Mouse (Mus musculus): ENCODE measurements around the gene Arih2. TPM values are rescaled to one million over a fixed set of nuclear protein-coding genes. Genes with fewer than 3 reads are reported as not detected.

Gene Arih2
- polyA plus RNA-seq, 1 experiment from 2014 or later, result 45.3 TPM

DNA sequence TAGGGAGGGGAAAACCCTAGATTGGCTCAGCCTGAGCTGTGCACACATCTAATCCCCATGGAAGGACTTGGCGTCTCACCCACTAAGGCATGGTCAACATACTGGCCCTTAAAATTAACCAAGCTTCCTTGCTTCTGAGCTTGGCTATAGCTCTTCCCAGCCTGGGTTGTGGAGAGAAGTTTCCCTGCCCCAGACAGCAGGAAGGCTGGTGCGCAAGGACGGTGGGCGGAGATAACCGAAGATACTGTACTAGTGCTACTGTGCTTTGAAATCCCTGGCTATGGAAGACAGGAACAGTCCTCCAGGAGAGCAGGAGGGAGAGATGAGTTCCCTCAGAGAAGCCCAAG is 69.9 kb downstream of the Arih2 start:
- ATAC-seq (ENCODE audit: low FRiP score, low TSS enrichment), result no peak
- peaks cover 46% of the 10 kb centered on the region for H3K4me1 ChIP-seq (ENCODE audit: control insufficient read depth, insufficient read depth, low read length)
- DNase-seq, result no peak
- H3K9me3 ChIP-seq (ENCODE audit: control insufficient read depth, low read length), result no peaks in the 10 kb centered on the region
- no peaks in the 10 kb centered on the region for H3K27me3 ChIP-seq (ENCODE audit: control insufficient read depth, insufficient read depth, low read length)
- H3K4me3 ChIP-seq (replicated peaks; ENCODE audit: low read depth, low read length), result peak overlapping the region; percentile 77
- peak overlapping the region; percentile 98 for H3K27ac ChIP-seq (replicated peaks; ENCODE audit: low read depth, low read length)
- peaks cover 39% of the 10 kb centered on the region for H3K36me3 ChIP-seq (ENCODE audit: control insufficient read depth, insufficient read depth, low read length)
- WGBS, result 66% methylated on average over 5 of the region's 5 CpGs
- peak overlapping the region; percentile 91 for H3K4me2 ChIP-seq (ENCODE audit: low read length)
- H3K9ac ChIP-seq (replicated peaks; ENCODE audit: low read length), result peak overlapping the region; percentile 94

DNA sequence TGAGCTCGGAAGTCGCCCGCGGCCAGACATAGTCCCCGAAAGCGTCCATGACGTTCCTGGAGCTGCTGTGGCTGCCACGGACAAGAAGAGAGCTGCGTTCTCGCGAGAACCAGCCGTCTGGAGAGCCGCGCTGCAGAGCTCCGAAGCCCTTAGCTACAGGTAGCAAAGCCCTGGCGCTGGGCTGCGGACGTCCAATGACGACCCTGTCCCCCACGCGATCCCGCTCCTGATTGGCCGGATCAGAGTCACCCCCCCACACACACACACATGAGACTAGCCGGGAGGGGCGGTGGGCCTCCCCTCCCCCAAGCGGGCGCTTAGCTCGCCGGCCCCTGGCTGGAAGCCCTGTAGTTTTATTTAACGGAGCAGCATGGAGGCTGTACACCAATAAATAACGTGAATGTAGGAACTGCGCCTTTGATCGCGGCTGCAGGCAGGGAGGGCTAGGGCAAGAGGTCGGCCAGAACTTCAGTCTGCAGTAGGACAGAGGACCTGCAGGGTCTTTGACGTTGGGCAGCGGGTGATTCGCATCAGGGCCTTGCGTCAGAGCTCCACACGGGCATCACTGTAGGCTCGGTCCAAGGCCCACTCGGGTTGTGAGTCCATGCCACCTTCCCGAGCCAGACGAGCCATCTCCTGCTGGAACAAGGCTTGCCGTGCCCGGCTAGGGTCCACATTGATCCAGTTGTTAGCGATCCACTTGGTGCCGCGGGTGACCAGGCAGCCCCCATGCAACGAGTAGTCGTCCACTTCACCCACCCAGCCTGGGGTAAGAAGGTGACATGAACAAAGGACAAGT is 70.4 kb downstream of the Arih2 start, which contains the start of gene Wdr6:
Gene Wdr6 (minus strand): TSS at position 195 of the 799 bp plus-strand sequence.
- DNase-seq (peak; percentile 98), ATAC-seq (ENCODE audit: low FRiP score, low TSS enrichment) (peak; percentile 97)
- Histone ChIP-seq H3K27ac (replicated peaks; ENCODE audit: low read depth, low read length) (peak within 1 kb of the TSS; percentile 98), H3K4me3 (replicated peaks; ENCODE audit: low read depth, low read length) (peak within 1 kb of the TSS; percentile 77), H3K4me1 (ENCODE audit: control insufficient read depth, insufficient read depth, low read length) (peaks cover 51% of the 10 kb centered on the region), H3K27me3 (ENCODE audit: control insufficient read depth, insufficient read depth, low read length) (no peaks in the 10 kb centered on the region), H3K9me3 (ENCODE audit: control insufficient read depth, low read length) (no peaks in the 10 kb centered on the region), H3K4me2 (ENCODE audit: low read length) (peak within 1 kb of the TSS; percentile 91), H3K36me3 (ENCODE audit: control insufficient read depth, insufficient read depth, low read length) (peaks cover 44% of the 10 kb centered on the region), H3K9ac (replicated peaks; ENCODE audit: low read length) (peak within 1 kb of the TSS; percentile 94)
- WGBS, result 4% methylated on average over 51 of the region's 51 CpGs

DNA sequence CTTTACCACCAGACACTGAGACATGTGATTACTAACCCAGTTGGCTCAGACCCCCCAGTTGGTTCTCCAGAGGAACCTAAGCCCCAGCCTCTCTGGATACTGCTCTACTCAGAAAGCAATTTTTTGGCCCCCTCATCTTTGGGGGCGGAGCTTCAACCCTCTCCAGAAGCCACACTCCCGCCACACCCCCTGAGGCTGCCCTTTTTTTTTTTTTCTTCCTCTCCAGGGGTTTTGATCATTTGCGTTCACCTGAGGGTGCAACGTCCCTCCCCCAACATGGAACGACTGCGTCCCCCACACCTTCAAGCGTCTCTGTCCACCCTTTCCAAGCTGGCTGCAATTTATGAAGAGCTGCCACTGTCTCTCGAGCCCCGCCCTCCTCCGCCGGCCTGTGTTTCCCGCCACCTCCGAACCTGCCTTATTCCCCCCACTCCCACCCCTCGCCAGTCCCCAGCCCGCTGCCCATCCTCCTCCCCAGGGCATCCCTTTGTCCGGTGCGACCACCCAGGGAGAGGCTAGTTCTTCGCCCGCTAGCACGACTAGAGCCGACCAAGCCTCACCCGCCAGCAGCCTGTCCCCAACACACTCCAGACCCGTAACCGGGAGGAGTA is 71.1 kb downstream of the Arih2 start:
- peak overlapping the region; percentile 91 for H3K4me2 ChIP-seq (ENCODE audit: low read length)
- ATAC-seq (ENCODE audit: low FRiP score, low TSS enrichment) (no peak; the same call in 1 of the 2 replicates), DNase-seq (peak; percentile 64)
- H3K4me1 ChIP-seq (ENCODE audit: control insufficient read depth, insufficient read depth, low read length), result peaks cover 51% of the 10 kb centered on the region
- H3K9me3 ChIP-seq (ENCODE audit: control insufficient read depth, low read length), result no peaks in the 10 kb centered on the region
- H3K4me3 ChIP-seq (replicated peaks; ENCODE audit: low read depth, low read length), result peak overlapping the region; percentile 77
- H3K9ac ChIP-seq (replicated peaks; ENCODE audit: low read length), result peak overlapping the region; percentile 94
- peaks cover 51% of the 10 kb centered on the region for H3K36me3 ChIP-seq (ENCODE audit: control insufficient read depth, insufficient read depth, low read length)
- peak overlapping the region; percentile 98 for H3K27ac ChIP-seq (replicated peaks; ENCODE audit: low read depth, low read length)
- no peaks in the 10 kb centered on the region for H3K27me3 ChIP-seq (ENCODE audit: control insufficient read depth, insufficient read depth, low read length)
- under 1% methylated on average over 24 of the region's 24 CpGs for WGBS

DNA sequence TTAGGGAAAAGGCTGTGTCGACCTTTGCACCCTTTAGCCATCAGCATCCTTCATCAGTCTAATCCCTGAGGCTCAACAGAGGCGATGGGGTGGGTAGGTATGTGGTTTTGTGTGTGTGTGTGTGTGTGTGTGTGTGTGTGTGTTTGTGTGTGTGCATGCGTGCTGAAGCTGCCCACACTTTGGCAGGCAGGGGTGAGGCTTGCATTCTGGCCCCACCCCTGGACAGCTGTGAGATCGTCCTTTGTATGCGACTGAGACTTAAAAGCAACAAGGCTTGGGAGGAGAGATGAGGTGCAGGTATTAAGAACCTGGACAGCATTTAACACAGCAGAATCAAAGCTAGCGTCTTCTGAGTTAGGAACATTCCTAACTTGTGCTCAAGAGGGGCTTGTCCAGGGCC is 72.2 kb downstream of the Arih2 start:
- Histone ChIP-seq H3K36me3 (ENCODE audit: control insufficient read depth, insufficient read depth, low read length) (peaks cover 51% of the 10 kb centered on the region), H3K9ac (replicated peaks; ENCODE audit: low read length) (peak overlapping the region; percentile 94), H3K27me3 (ENCODE audit: control insufficient read depth, insufficient read depth, low read length) (no peaks in the 10 kb centered on the region), H3K4me1 (ENCODE audit: control insufficient read depth, insufficient read depth, low read length) (peaks cover 51% of the 10 kb centered on the region), H3K27ac (replicated peaks; ENCODE audit: low read depth, low read length) (0 out of 2 replicates have a peak overlapping the region, but pooled peaks have one; percentile 98), H3K4me3 (replicated peaks; ENCODE audit: low read depth, low read length) (peak overlapping the region; percentile 77), H3K9me3 (ENCODE audit: control insufficient read depth, low read length) (no peaks in the 10 kb centered on the region), H3K4me2 (ENCODE audit: low read length) (peak overlapping the region; percentile 91)
- DNase-seq (no peak), ATAC-seq (ENCODE audit: low FRiP score, low TSS enrichment) (no peak)
- WGBS, result 42% methylated on average over 6 of the region's 6 CpGs

DNA sequence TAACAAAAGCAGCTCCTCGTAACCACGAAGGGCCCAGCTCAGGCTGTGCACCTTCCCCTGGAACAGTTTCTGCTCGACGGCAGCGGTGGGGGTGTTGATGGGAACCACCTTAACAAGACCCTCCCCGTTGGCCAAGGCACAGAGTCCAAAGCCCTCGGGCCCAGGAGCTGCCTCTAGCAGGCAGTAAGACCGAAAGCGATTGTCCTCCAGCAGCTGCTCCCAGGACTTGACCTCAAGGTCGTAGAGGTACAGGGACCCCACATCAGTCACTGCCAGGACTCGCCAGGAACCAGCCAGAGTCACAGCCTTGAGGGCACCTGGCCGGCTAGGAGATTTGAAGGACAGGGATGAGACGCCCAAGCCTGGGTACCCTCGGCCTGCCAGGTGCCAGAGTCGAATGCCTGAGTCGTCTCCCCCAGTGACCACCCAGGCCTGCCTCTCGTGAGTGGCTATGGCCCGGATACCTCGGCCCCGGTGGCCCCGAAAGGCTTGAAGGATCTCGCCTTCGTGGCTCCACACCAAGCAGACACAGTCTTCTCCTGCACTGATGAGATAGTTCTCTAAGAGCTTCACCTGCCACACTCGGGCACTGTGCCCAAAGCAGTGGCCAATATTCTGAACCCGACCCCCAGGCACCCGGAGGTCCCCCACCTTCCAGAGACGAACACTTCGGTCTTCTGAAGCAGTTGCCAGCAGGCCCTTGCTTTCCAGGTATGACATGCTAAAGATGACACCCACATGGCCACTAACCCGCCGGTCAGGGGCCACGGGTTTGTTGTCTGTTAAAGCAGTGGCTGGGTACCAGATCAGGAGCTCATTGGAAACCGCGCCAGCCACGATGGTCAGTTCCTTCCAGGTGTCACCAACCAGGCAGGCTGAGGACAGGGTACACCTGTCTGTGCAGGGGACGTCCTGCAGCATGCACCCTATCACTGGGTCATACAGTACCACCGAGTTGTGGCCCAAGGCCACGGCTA is 73.6 kb downstream of the Arih2 start:
- DNase-seq, result no peak
- 91% methylated on average over 37 of the region's 37 CpGs for WGBS
- ATAC-seq (ENCODE audit: low FRiP score, low TSS enrichment), result no peak
- Histone ChIP-seq H3K27me3 (ENCODE audit: control insufficient read depth, insufficient read depth, low read length) (no peaks in the 10 kb centered on the region), H3K36me3 (ENCODE audit: control insufficient read depth, insufficient read depth, low read length) (peaks cover 58% of the 10 kb centered on the region), H3K4me2 (ENCODE audit: low read length) (peak overlapping the region; percentile 91), H3K4me1 (ENCODE audit: control insufficient read depth, insufficient read depth, low read length) (peaks cover 53% of the 10 kb centered on the region), H3K27ac (replicated peaks; ENCODE audit: low read depth, low read length) (no peak overlapping the region), H3K9ac (replicated peaks; ENCODE audit: low read length) (no peak overlapping the region; the same call in 1 of the 2 replicates), H3K4me3 (replicated peaks; ENCODE audit: low read depth, low read length) (peak overlapping the region; percentile 77; the same call in 1 of the 2 replicates), H3K9me3 (ENCODE audit: control insufficient read depth, low read length) (no peaks in the 10 kb centered on the region)

DNA sequence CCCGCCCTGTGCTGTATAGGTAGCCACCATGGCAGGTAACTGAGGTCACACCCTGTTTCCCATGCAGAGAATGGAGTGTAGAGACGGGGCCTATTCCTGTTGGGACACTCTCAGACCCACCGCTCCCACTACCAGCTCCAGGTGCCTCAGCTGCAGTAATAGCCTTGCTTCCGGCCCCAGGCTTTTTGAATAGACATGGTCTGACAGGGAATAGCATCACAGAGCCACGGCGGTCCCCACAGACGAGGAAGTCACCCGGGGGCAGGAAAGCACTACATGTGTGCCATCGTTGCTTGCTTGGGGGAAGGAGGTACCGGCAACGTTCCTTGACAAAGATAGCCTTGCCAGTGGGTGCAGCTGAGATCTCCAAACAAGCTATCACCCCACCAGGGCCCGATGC is 74.3 kb downstream of the Arih2 start:
- no peak for DNase-seq
- ATAC-seq (ENCODE audit: low FRiP score, low TSS enrichment), result no peak
- Histone ChIP-seq H3K9ac (replicated peaks; ENCODE audit: low read length) (no peak overlapping the region; the same call in 1 of the 2 replicates), H3K4me3 (replicated peaks; ENCODE audit: low read depth, low read length) (no peak overlapping the region), H3K4me1 (ENCODE audit: control insufficient read depth, insufficient read depth, low read length) (peaks cover 60% of the 10 kb centered on the region), H3K9me3 (ENCODE audit: control insufficient read depth, low read length) (no peaks in the 10 kb centered on the region), H3K36me3 (ENCODE audit: control insufficient read depth, insufficient read depth, low read length) (peaks cover 58% of the 10 kb centered on the region), H3K27me3 (ENCODE audit: control insufficient read depth, insufficient read depth, low read length) (no peaks in the 10 kb centered on the region), H3K4me2 (ENCODE audit: low read length) (peak overlapping the region; percentile 29), H3K27ac (replicated peaks; ENCODE audit: low read depth, low read length) (no peak overlapping the region)
- WGBS, result 84% methylated on average over 12 of the region's 12 CpGs

DNA sequence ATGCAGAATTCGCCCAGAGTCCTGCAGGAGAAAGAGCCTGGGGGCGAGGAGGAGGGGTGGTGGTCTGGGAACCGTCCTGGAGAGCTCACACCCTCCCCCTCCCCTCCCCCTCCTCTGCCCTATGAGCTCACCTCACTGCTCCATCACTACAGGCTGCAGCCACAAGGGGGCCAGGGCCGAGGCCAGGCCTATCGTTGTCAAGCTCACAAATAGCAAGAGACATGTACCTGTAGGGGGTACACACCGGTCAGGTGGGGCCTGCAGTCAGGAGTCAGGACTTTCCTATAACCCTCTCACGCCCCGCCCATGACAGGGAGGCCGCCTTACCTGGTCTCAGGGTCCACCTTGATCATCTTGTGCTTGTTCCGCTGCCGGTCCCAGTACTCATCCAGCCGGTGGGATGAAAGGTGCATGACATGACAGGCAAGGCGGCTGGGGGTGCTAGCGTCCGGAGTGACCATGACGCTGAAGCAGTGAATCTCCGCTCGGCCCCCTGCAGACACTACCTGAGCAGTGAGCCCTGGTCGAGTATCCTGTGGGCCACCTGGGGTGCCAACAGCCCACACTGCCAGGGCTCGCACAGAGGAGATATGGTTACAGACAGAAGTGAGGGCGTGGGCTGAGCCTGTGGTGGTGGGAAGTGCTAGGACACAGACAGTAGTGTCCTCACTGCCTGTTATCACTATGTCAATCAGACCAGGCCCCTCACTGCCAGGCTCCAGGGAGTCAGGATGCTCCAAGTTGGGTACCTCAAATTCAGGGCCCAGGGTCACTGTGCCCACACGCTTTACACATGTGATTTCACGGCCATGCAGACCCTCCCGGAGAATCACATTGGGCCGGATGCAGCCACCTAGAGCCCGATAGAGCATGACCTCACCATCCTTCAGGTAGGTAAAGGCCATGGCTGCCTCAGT is 75.2 kb downstream of the Arih2 start:
- WGBS, result 49% methylated on average over 26 of the region's 26 CpGs
- Histone ChIP-seq H3K9me3 (ENCODE audit: control insufficient read depth, low read length) (no peaks in the 10 kb centered on the region), H3K4me2 (ENCODE audit: low read length) (peak overlapping the region; percentile 29; the same call in 1 of the 2 replicates), H3K4me3 (replicated peaks; ENCODE audit: low read depth, low read length) (no peak overlapping the region), H3K9ac (replicated peaks; ENCODE audit: low read length) (0 out of 2 replicates have a peak overlapping the region, but pooled peaks have one; percentile 16), H3K27ac (replicated peaks; ENCODE audit: low read depth, low read length) (0 out of 2 replicates have a peak overlapping the region, but pooled peaks have one; percentile 26), H3K27me3 (ENCODE audit: control insufficient read depth, insufficient read depth, low read length) (no peaks in the 10 kb centered on the region), H3K36me3 (ENCODE audit: control insufficient read depth, insufficient read depth, low read length) (peaks cover 58% of the 10 kb centered on the region), H3K4me1 (ENCODE audit: control insufficient read depth, insufficient read depth, low read length) (peaks cover 57% of the 10 kb centered on the region)
- ATAC-seq (ENCODE audit: low FRiP score, low TSS enrichment), result no peak
- peak; percentile 78 for DNase-seq
